Mouse (Mus musculus): ENCODE data around the gene Pi4k2a.

- TF ChIP-seq CTCF (IDR thresholded peaks at IDR 0.05; ENCODE audit: control insufficient read depth, insufficient read depth, low read length): no peak
- TF ChIP-seq POLR2A (IDR thresholded peaks at IDR 0.05; ENCODE audit: borderline replicate concordance, control insufficient read depth, low read depth, low read length): no peak
These were observed 33.4 kb upstream of the Pi4k2a start for GRCm38 (mm10) chr19:42056719-42057409.
